Mouse (Mus musculus) kidney, embryonic 16.5 days (tissue): ENCODE measurements at regions not wholly inside any gene's neighbourhood (a gene's known extent, or its start where the extent isn't known, plus 50 kb on each side); places are given as distances from the start of the nearest gene placed in this dataset.

Source experiments
- ATAC-seq: fragments of 200-750 bp; cut with Nextera tagmentation; 2 replicates; pipeline ENCODE4 v1.8.0; 2017; ENCODE audit warnings: moderate TSS enrichment; ENCODE audit not compliant: low FRiP score, low TSS enrichment
- H3K27ac ChIP-seq: fragments of 300-500 bp; sonication (generic); 2 replicates; pipeline ENCODE4 v1.5.1; 2014; ENCODE audit warnings: low read length
- H3K27me3 ChIP-seq: fragments of 300-500 bp; sonication (generic); 2 replicates; pipeline ENCODE4 v1.6.1; 2014; ENCODE audit warnings: low read length, control low read depth, mixed read lengths; ENCODE audit not compliant: insufficient read depth
- H3K36me3 ChIP-seq: fragments of 300-500 bp; sonication (generic); 2 replicates; pipeline ENCODE4 v1.6.1; 2014; ENCODE audit warnings: low read length, control low read depth, mixed read lengths; ENCODE audit not compliant: insufficient read depth
- H3K4me1 ChIP-seq: fragments of 300-500 bp; sonication (generic); 2 replicates; pipeline ENCODE4 v1.6.1; 2014; ENCODE audit warnings: low read length, control low read depth, mixed read lengths; ENCODE audit not compliant: insufficient read depth
- H3K4me2 ChIP-seq: fragments of 300-500 bp; sonication (generic); replicated peaks from 2 replicates; pipeline ENCODE4 v1.6.1; 2014; ENCODE audit warnings: low read depth, low read length
- H3K4me3 ChIP-seq: fragments of 300-500 bp; sonication (generic); 2 replicates; pipeline ENCODE4 v1.5.1; 2014; ENCODE audit warnings: mild to moderate bottlenecking, low read length
- H3K9ac ChIP-seq: fragments of 300-500 bp; sonication (generic); replicated peaks from 2 replicates; pipeline ENCODE4 v1.6.1; 2014; ENCODE audit warnings: low read length
- H3K9me3 ChIP-seq: fragments of 300-500 bp; sonication (generic); 2 replicates; pipeline ENCODE4 v1.6.1; 2016; ENCODE audit warnings: low read length, control low read depth
- WGBS: fragments of 180-500 bp; shearing (Covaris S2); extraction: QIAGEN DNeasy Blood & Tissue Kit; methylation state at CpG from one replicate; pipeline ENCODE4 v1.1.7; 2014; 5-methylcytosine and 5-hydroxymethylcytosine counted together

DNA sequence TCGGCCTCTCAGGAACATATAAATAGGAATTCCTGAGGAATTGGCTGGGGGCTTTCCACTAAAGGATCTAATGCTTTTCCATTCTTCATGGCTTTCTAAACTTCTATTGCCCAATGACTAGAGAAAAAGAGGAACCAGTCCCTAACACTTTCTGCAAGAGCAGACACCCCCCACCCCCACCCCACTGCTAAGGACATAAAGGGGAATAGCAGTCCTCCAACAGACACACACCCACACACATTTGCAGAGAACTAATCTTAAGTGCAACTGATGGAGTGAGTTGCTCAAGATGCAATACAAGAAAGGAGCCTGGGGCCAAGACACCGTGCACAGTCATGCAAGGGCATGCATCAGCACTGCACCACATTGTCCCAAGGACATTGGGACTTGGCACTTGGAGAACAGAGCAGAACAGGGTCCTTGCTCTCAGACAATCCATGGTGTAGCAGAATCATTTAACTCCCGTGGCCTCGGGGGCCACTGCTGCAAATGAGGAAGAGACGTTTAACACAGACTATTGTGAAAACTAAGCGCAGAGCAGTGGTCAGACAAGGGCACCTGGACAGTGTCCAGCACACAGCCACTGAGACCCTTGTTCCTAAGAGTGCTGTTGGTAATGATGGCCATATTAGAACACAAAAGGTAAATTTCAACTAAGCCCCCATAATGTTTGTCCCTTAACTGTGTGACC, 161.1 kb downstream of the Xpnpep1 start:
- no peak for ATAC-seq
- no peak overlapping the region for H3K4me2 ChIP-seq
- no peak overlapping the region for H3K27ac ChIP-seq
- H3K9me3 ChIP-seq = no peaks in the 10 kb centered on the region
- no peaks in the 10 kb centered on the region for H3K27me3 ChIP-seq
- WGBS = 86% methylated on average over 6 of the region's 6 CpGs
- H3K9ac ChIP-seq = no peak overlapping the region
- H3K36me3 ChIP-seq = no peaks in the 10 kb centered on the region
- no peak overlapping the region for H3K4me3 ChIP-seq
- H3K4me1 ChIP-seq = no peaks in the 10 kb centered on the region

DNA sequence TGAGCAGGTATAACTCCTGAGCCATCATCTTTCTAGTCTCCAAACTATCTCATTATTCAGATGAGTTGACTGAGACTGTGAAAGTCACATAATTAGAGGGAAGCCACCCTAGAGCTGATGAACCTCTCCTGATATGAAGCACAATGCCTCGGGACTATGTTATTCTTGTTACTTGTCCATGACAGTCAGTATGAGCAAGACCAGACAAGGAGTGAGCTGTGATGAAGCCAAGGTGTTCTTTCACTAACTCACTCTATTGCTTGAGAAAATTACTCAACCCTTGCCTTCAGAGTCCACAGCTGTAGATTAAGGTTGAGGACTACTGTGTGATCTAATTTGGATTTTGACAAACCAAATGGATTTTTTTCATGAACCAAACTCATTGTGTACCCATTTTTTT, 173.4 kb downstream of the Xpnpep1 start:
- Histone ChIP-seq H3K4me2 (no peak overlapping the region), H3K9ac (no peak overlapping the region), H3K36me3 (no peaks in the 10 kb centered on the region), H3K9me3 (no peaks in the 10 kb centered on the region), H3K4me1 (no peaks in the 10 kb centered on the region), H3K4me3 (no peak overlapping the region), H3K27ac (no peak overlapping the region), H3K27me3 (no peaks in the 10 kb centered on the region)
- ATAC-seq = no peak
- 84% methylated on average over 1 of the region's 1 CpGs for WGBS

DNA sequence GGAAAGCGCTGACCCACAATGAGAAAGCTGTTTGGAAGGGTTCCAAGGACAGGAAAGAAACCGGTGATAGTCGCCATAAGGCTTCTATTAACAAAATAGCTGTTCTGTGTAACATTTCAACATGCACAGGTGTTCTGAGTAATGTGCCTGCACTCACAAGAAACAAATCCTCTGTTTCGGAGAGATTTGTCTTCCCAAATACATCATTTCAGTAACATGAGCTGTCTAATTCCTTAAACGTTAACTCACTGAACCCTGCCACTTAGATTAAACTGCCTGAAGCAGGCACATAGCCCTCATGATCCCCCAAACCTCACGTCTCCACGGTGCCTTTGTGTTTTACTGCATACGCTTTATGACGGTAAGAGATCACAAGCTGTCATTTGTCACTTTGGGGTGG, 178.4 kb downstream of the Xpnpep1 start:
- Histone ChIP-seq H3K4me2 (no peak overlapping the region), H3K27ac (no peak overlapping the region), H3K27me3 (no peaks in the 10 kb centered on the region), H3K9me3 (no peaks in the 10 kb centered on the region), H3K9ac (no peak overlapping the region), H3K4me1 (no peaks in the 10 kb centered on the region), H3K4me3 (no peak overlapping the region), H3K36me3 (no peaks in the 10 kb centered on the region)
- WGBS = 29% methylated on average over 9 of the region's 9 CpGs
- no peak for ATAC-seq

DNA sequence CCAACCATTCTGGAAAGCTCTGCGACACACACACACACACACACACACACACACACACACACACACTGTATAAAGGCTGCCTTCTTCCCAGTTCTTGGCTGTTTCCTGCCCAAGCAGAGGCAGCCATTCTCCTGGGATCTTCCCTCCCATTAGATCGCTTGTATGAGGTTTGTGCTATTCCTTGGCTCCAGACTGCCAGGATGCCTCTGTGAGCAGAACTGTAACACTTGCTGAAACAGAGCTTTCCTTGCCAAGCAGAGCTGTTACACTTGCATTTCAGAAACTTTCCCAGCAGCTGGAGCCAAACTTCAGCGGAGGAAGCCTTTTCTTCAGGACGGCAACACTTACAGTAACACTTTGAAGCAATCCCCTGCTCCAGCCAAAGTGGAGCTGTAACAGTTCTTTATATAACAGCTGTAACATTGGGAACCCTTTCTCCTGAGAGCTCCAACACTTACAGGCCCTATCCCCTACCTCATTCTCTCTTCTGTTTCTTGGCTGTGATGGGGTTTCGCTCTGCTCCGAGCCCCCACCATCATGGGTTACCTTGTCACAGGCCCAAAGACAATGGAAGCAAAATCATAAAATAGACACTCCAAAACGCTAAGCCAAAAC, 185.8 kb downstream of the Xpnpep1 start:
- no peak for ATAC-seq
- WGBS = 81% methylated on average over 7 of the region's 7 CpGs

DNA sequence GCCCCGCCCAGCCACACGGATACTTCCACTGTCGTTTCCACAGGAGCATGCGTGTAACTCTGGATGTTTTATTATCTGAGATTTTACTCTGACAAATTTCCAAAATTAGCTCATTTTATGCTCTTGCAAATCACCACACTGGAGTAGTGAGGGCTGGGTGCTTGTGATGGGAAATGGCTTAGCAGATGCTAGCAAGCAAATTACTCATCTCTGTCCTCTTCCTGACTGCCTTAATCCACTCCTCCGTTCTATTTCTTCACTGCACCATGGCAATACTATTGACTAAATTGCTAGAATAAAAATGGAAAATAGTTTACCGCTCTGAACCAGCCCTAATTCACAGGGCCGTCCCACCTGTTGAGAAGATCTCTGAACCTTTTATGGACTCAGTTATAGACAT, 223.8 kb downstream of the Xpnpep1 start:
- H3K4me2 ChIP-seq = no peak overlapping the region
- no peaks in the 10 kb centered on the region for H3K27me3 ChIP-seq
- H3K9ac ChIP-seq = no peak overlapping the region
- H3K27ac ChIP-seq = no peak overlapping the region
- H3K4me1 ChIP-seq = no peaks in the 10 kb centered on the region
- 91% methylated on average over 7 of the region's 7 CpGs for WGBS
- no peak for ATAC-seq
- H3K36me3 ChIP-seq = no peaks in the 10 kb centered on the region
- H3K9me3 ChIP-seq = peaks cover 3% of the 10 kb centered on the region; the same call in 1 of the 2 replicates
- no peak overlapping the region for H3K4me3 ChIP-seq

More for the DNA sequence above, 185.8 kb downstream of the Xpnpep1 start:
- no peaks in the 10 kb centered on the region for H3K9me3 ChIP-seq
- no peak overlapping the region for H3K9ac ChIP-seq
- H3K27ac ChIP-seq = no peak overlapping the region
- no peaks in the 10 kb centered on the region for H3K4me1 ChIP-seq
- no peak overlapping the region for H3K4me2 ChIP-seq
- no peak overlapping the region for H3K4me3 ChIP-seq
- no peaks in the 10 kb centered on the region for H3K36me3 ChIP-seq
- H3K27me3 ChIP-seq = no peaks in the 10 kb centered on the region

DNA sequence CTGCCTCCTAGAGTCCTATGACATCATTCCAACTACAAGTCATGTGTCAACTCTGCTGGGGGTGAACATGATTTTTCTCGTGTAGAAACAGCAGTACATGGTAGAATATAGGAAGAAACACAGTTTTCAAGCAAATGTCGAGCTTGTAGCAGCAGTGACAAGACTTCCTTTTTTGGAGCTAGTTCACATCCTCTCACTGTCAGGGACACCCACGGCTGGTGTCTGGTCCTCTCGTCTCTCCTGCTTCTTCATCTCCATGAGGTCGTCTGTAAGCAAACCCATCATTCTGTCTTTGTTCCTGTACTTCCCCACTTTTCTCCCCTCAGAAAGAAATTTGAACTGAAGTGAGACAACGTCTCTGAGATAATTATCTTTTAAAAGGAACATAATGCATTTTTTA, 228.0 kb downstream of the Xpnpep1 start:
- H3K27ac ChIP-seq = no peak overlapping the region
- H3K9ac ChIP-seq = no peak overlapping the region
- no peaks in the 10 kb centered on the region for H3K36me3 ChIP-seq
- H3K4me2 ChIP-seq = no peak overlapping the region
- no peaks in the 10 kb centered on the region for H3K9me3 ChIP-seq
- H3K4me3 ChIP-seq = no peak overlapping the region
- H3K27me3 ChIP-seq = no peaks in the 10 kb centered on the region
- ATAC-seq = no peak
- 72% methylated on average over 6 of the region's 6 CpGs for WGBS
- H3K4me1 ChIP-seq = no peaks in the 10 kb centered on the region

DNA sequence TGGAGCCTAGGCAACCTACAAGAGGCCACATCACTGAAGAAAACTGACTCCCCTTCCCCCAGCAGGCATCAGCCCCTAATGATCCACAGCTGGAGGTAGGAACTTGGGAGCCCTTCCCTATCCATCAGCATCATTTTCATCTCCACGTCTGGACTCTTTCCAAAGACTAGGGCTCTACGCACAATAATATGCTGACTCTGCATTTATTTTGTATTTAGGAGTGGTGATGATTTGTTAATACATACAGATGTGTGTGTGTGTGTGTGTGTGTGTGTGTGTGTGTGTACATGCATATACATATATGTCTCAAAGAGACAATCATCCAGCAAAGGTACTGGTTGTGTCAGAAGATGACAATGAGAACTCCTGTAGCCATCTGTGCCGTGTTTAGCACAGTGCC, 251.2 kb downstream of the Xpnpep1 start:
- no peaks in the 10 kb centered on the region for H3K4me1 ChIP-seq
- H3K9me3 ChIP-seq = no peaks in the 10 kb centered on the region
- no peaks in the 10 kb centered on the region for H3K27me3 ChIP-seq
- no peaks in the 10 kb centered on the region for H3K36me3 ChIP-seq
- no peak for ATAC-seq
- no peak overlapping the region for H3K4me2 ChIP-seq
- H3K9ac ChIP-seq = no peak overlapping the region
- 85% methylated on average over 3 of the region's 3 CpGs for WGBS
- no peak overlapping the region for H3K4me3 ChIP-seq
- no peak overlapping the region for H3K27ac ChIP-seq

DNA sequence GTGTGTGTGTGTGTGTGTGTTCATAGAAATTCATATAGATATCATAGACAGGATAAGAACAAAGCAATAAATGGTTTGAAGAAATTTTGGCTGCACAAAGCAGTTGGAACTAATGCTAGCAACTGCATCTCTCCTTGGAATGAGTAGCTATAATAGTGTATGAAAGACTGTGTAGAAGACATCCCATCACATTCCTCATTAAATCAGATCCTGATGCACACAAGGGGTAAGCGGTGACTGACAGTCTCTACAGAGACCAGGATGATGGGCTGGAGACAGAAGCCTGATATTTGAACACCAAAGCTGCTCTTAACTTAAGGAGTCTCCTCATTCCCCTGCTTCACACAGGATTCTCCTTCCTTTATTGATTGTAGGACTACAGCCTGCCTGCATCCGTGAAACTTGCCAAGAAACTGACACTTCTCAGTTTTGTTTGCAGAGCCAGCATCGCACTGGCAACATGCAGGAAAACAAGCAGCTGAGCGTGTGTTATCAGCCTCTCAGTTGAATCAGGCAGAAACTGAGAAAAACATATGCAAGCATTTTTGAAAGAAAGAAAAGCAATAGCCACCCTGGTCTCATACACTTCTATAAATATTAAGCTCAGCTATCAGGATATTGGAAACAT, 271.1 kb downstream of the Xpnpep1 start:
- H3K27me3 ChIP-seq = no peaks in the 10 kb centered on the region
- no peak overlapping the region for H3K27ac ChIP-seq
- 72% methylated on average over 4 of the region's 4 CpGs for WGBS
- no peaks in the 10 kb centered on the region for H3K36me3 ChIP-seq
- H3K4me3 ChIP-seq = no peak overlapping the region
- H3K4me2 ChIP-seq = no peak overlapping the region
- H3K4me1 ChIP-seq = no peaks in the 10 kb centered on the region
- peaks cover 5% of the 10 kb centered on the region for H3K9me3 ChIP-seq
- ATAC-seq = no peak
- H3K9ac ChIP-seq = no peak overlapping the region

DNA sequence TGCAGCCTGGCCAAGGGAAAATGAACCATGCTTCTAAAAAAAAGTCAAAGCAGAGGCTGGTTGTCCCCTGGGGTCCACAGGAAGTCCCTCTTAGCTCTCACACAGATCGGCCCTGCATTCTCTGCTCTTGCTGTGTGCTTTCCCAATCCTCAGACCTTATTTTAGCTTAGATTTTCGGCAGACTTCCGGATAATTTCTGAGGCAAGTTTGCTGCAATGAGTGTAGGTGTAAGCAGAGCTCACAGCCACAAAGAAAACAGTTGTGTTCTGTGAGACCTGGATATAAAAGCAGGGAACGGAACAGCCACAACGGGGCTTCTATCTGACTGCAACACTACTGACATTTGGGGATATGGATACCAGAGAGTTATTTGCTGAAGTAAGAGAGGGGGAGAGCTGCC, 271.9 kb downstream of the Xpnpep1 start:
- ATAC-seq = no peak
- no peaks in the 10 kb centered on the region for H3K27me3 ChIP-seq
- H3K36me3 ChIP-seq = no peaks in the 10 kb centered on the region
- peaks cover 5% of the 10 kb centered on the region for H3K9me3 ChIP-seq
- no peak overlapping the region for H3K4me3 ChIP-seq
- no peak overlapping the region for H3K4me2 ChIP-seq
- 87% methylated on average over 5 of the region's 5 CpGs for WGBS
- no peak overlapping the region for H3K9ac ChIP-seq
- no peaks in the 10 kb centered on the region for H3K4me1 ChIP-seq
- no peak overlapping the region for H3K27ac ChIP-seq

DNA sequence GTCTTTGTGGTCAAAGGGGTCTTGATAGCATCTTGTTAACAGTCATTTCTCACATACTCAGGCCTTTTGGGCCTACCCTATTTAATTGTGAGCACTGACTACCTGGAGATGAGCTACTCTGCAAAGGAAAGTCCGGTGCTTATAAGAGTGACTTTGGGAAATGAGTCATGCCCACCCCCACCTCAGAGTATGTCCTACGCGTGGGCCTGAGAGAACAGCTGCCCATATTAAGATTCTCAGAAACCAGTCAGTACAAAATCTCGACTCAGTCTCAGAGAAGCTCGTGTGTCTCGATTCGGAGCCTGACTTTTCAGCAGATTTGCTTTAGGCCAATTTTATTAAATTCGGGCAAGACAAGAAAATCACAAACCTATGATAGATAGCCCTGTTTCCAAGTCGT, 301.1 kb downstream of the Xpnpep1 start:
- Histone ChIP-seq H3K4me3 (no peak overlapping the region), H3K36me3 (no peaks in the 10 kb centered on the region), H3K9me3 (no peaks in the 10 kb centered on the region), H3K27me3 (no peaks in the 10 kb centered on the region), H3K9ac (no peak overlapping the region), H3K27ac (no peak overlapping the region), H3K4me2 (no peak overlapping the region), H3K4me1 (no peaks in the 10 kb centered on the region)
- WGBS = 91% methylated on average over 9 of the region's 9 CpGs
- no peak for ATAC-seq
